9 mouse cellular contexts compared by ENCODE assay signal in the genomic region with DNA sequence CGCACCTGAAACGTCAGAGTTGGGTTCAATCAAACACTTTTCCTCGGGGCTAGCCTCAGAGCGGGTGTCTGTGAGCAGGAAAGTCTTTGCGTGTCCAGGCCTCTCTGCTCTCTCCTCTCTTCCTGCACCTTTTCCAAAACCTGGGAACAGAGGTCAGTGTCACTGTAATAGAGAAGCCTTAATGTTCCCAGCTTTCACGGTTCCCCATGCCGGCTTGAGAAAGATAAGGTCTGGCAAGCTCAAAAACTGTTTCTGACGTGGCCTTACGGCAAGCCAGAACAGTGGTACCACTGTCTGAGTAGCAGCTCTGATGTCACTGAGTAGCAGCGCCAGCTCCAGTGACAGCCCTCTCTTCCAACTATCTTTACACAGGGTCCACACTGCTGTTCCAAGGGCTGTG. TPM values are rescaled to one million over a fixed set of nuclear protein-coding genes. Genes with fewer than 3 reads are reported as not detected.
DNase-seq lines count a peak whose midpoint lies in the region; ATAC-seq and TF ChIP-seq lines count a peak whose summit lies in the region.
"Had no signal": no experiment of that assay in that cellular context is flagged by ENCODE, and none has a peak within 500 bp of the region (broad histone marks: within the 10 kb centered on the region; RNA-seq: fewer than 3 reads in every experiment).

No protein-coding gene starts in this region.

- no peak for TF ChIP-seq POLR2A in liver, adult 2 months (IDR thresholded peaks at IDR 0.05; ENCODE audit: extremely low read depth, insufficient read depth, low read length)

- peak overlapping the region; percentile 85 for H3K4me2 ChIP-seq in embryonic facial prominence, embryonic 14.5 days (ENCODE audit: low read depth, low read length)
- H3K4me2 ChIP-seq in intestine, embryonic 16.5 days (ENCODE audit: low read depth, low read length) = peak overlapping the region; percentile 64
- peak overlapping the region; percentile 99 for H3K4me2 ChIP-seq in neural tube, embryonic 13.5 days

- H3K4me3 ChIP-seq in liver, adult 2 months (ENCODE audit: insufficient read depth, low read depth, low read length) = no peak overlapping the region; the same call in 1 of the 2 replicates
- peak overlapping the region; percentile 65 for H3K4me3 ChIP-seq in embryonic facial prominence, embryonic 14.5 days (ENCODE audit: low read depth, low read length)
- H3K4me3 ChIP-seq in intestine, embryonic 16.5 days (ENCODE audit: low read length) = peak overlapping the region; percentile 73
- peak overlapping the region; percentile 51 for H3K4me3 ChIP-seq in neural tube, embryonic 13.5 days

- no peaks in the 10 kb centered on the region for H3K36me3 ChIP-seq in liver, adult 2 months (ENCODE audit: control insufficient read depth, insufficient read depth, low read length)
- peaks cover 50% of the 10 kb centered on the region for H3K36me3 ChIP-seq in embryonic facial prominence, embryonic 14.5 days (ENCODE audit: control insufficient read depth, insufficient read depth, low read length)
- H3K36me3 ChIP-seq in intestine, embryonic 16.5 days (ENCODE audit: control insufficient read depth, insufficient read depth, low read length) = no peaks in the 10 kb centered on the region
- peaks cover 62% of the 10 kb centered on the region for H3K36me3 ChIP-seq in neural tube, embryonic 13.5 days

- H3K27ac ChIP-seq in liver, adult 2 months (replicated peaks; ENCODE audit: insufficient read depth, low read depth, low read length) = no peak overlapping the region
- H3K27ac ChIP-seq in embryonic facial prominence, embryonic 14.5 days (replicated peaks; ENCODE audit: low read depth, low read length) = no peak overlapping the region; the same call in 1 of the 2 replicates
- peak overlapping the region; percentile 7; the same call in 1 of the 2 replicates for H3K27ac ChIP-seq in intestine, embryonic 16.5 days (ENCODE audit: low read length)
- H3K27ac ChIP-seq in neural tube, embryonic 13.5 days (replicated peaks) = peak overlapping the region; percentile 66

- TF ChIP-seq CTCF in liver, adult 2 months (IDR thresholded peaks at IDR 0.05; ENCODE audit: low read depth, low read length) = no peak

- H3K79me2 ChIP-seq in liver, adult 2 months (ENCODE audit: control insufficient read depth, insufficient read depth, low read length) = no peaks in the 10 kb centered on the region

- WGBS in liver, adult 2 months = 47% methylated on average over 10 of the region's 10 CpGs
- 55% methylated on average over 10 of the region's 10 CpGs for WGBS in embryonic facial prominence, embryonic 14.5 days
- 44% methylated on average over 10 of the region's 10 CpGs for WGBS in intestine, embryonic 16.5 days
- 56% methylated on average over 10 of the region's 10 CpGs for WGBS in neural tube, embryonic 13.5 days

- H3K4me1 ChIP-seq in liver, adult 2 months (ENCODE audit: control insufficient read depth, insufficient read depth, low read length) = peaks cover 9% of the 10 kb centered on the region
- peaks cover 7% of the 10 kb centered on the region; the same call in 1 of the 2 replicates for H3K4me1 ChIP-seq in embryonic facial prominence, embryonic 14.5 days (ENCODE audit: control insufficient read depth, insufficient read depth, low read length)
- H3K4me1 ChIP-seq in intestine, embryonic 16.5 days (ENCODE audit: control insufficient read depth, insufficient read depth, low read length) = peaks cover 25% of the 10 kb centered on the region
- peaks cover 32% of the 10 kb centered on the region for H3K4me1 ChIP-seq in neural tube, embryonic 13.5 days (replicated peaks)

- H3K27me3 ChIP-seq in liver, adult 2 months (ENCODE audit: control insufficient read depth, insufficient read depth, low read length) = no peaks in the 10 kb centered on the region
- no peaks in the 10 kb centered on the region for H3K27me3 ChIP-seq in embryonic facial prominence, embryonic 14.5 days (replicated peaks; ENCODE audit: control insufficient read depth, insufficient read depth, low read length)
- no peaks in the 10 kb centered on the region for H3K27me3 ChIP-seq in intestine, embryonic 16.5 days (replicated peaks; ENCODE audit: control insufficient read depth, insufficient read depth, low read length)
- H3K27me3 ChIP-seq in neural tube, embryonic 13.5 days = no peaks in the 10 kb centered on the region

- no peaks in the 10 kb centered on the region for H3K9me3 ChIP-seq in embryonic facial prominence, embryonic 14.5 days (ENCODE audit: control insufficient read depth, low read length)
- H3K9me3 ChIP-seq in intestine, embryonic 16.5 days (ENCODE audit: control insufficient read depth, low read length) = no peaks in the 10 kb centered on the region
- no peaks in the 10 kb centered on the region for H3K9me3 ChIP-seq in neural tube, embryonic 13.5 days

- H3K9ac ChIP-seq in liver, adult 2 months (ENCODE audit: low read depth, low read length) = peak overlapping the region; percentile 48
- H3K9ac ChIP-seq in embryonic facial prominence, embryonic 14.5 days (ENCODE audit: low read depth, low read length) = peak overlapping the region; percentile 72
- H3K9ac ChIP-seq in intestine, embryonic 16.5 days (ENCODE audit: low read depth, low read length) = peak overlapping the region; percentile 79
- H3K9ac ChIP-seq in neural tube, embryonic 13.5 days = peak overlapping the region; percentile 84

- ATAC-seq in embryonic facial prominence, embryonic 14.5 days (ENCODE audit: low read depth) = no peak
- ATAC-seq in intestine, embryonic 16.5 days = no peak
- ATAC-seq in neural tube, embryonic 13.5 days (ENCODE audit: low read depth) = no peak

- no peak for DNase-seq in liver, adult 2 months (ENCODE audit: extremely low read depth, low read depth, low spot score)
- no peak for DNase-seq in liver
- DNase-seq in embryonic facial prominence, embryonic 14.5 days (ENCODE audit: low spot score) = no peak
- DNase-seq in layer of hippocampus, adult 8-10 months (ENCODE audit: low spot score in 2 of 2) = no peak
- DNase-seq in right cerebral cortex, postnatal 10 days (ENCODE audit: low spot score in 2 of 2) = no peak
- DNase-seq in urinary bladder, postnatal 14 days (ENCODE audit: low spot score) = no peak

RNA-seq across cellular contexts. Expression of a gene that starts 0.8 kb away (rescaled TPM):
- total RNA-seq in liver, adult 2 months (2014; rRNA removed) = 4.4 and 5.1 TPM in 2 replicates
- 7.4 and 9.8 TPM in 2 replicates for polyA plus RNA-seq in liver, adult 2 months (2012; rRNA removed)
- polyA plus RNA-seq in embryonic facial prominence, embryonic 14.5 days (2014; fragmentation: Nextera tagmentation; extraction: Ambion mirVana) = 46.5 and 50.7 TPM in 2 replicates
- polyA plus RNA-seq in intestine, embryonic 16.5 days (2015; fragmentation: Nextera tagmentation; extraction: Ambion mirVana) = 43.0 and 44.4 TPM in 2 replicates
- polyA plus RNA-seq in neural tube, embryonic 13.5 days (2015; fragmentation: Nextera tagmentation; extraction: Ambion mirVana) = 64.4 and 66.0 TPM in 2 replicates
- 10 to 100 TPM; 51.1 to 67.4 (median 65.7) TPM for total RNA-seq in layer of hippocampus, adult 8-10 months (2022)

RNA-seq across cellular contexts. Expression of a gene that starts 1.0 kb away (rescaled TPM):
- total RNA-seq in liver, adult 2 months (2014; rRNA removed) = 20.3 and 20.5 TPM in 2 replicates
- 63.4 and 74.6 TPM in 2 replicates for polyA plus RNA-seq in liver, adult 2 months (2012; rRNA removed)
- polyA plus RNA-seq in embryonic facial prominence, embryonic 14.5 days (2014; fragmentation: Nextera tagmentation; extraction: Ambion mirVana) = 139 and 145 TPM in 2 replicates
- polyA plus RNA-seq in intestine, embryonic 16.5 days (2015; fragmentation: Nextera tagmentation; extraction: Ambion mirVana) = 159 and 174 TPM in 2 replicates
- 91.2 and 101 TPM in 2 replicates for polyA plus RNA-seq in neural tube, embryonic 13.5 days (2015; fragmentation: Nextera tagmentation; extraction: Ambion mirVana)
- 10 to 100 TPM; 12.9 to 22.1 (median 17.2) TPM for total RNA-seq in layer of hippocampus, adult 8-10 months (2022)

RNA-seq across cellular contexts. Expression of a gene that starts 6.7 kb away (rescaled TPM):
- 0.20 and 0.55 TPM in 2 replicates for total RNA-seq in liver, adult 2 months (2014; rRNA removed)
- 0.72 and 1.1 TPM in 2 replicates for polyA plus RNA-seq in liver, adult 2 months (2012; rRNA removed)
- 16.5 and 16.6 TPM in 2 replicates for polyA plus RNA-seq in embryonic facial prominence, embryonic 14.5 days (2014; fragmentation: Nextera tagmentation; extraction: Ambion mirVana)
- polyA plus RNA-seq in intestine, embryonic 16.5 days (2015; fragmentation: Nextera tagmentation; extraction: Ambion mirVana) = 30.4 and 31.2 TPM in 2 replicates
- polyA plus RNA-seq in neural tube, embryonic 13.5 days (2015; fragmentation: Nextera tagmentation; extraction: Ambion mirVana) = 235 and 267 TPM in 2 replicates
- total RNA-seq in layer of hippocampus, adult 8-10 months (2022) = 10 to 100 TPM; 33.5 to 43.1 (median 37.5) TPM
- total RNA-seq: hematopoietic stem cell, adult 5-6 weeks had no signal

RNA-seq across cellular contexts. Expression of a gene that starts 12.5 kb away (rescaled TPM):
- total RNA-seq in liver, adult 2 months (2014; rRNA removed) = 215 and 230 TPM in 2 replicates
- 512 and 554 TPM in 2 replicates for polyA plus RNA-seq in liver, adult 2 months (2012; rRNA removed)
- 23.5 and 27.0 TPM in 2 replicates for polyA plus RNA-seq in embryonic facial prominence, embryonic 14.5 days (2014; fragmentation: Nextera tagmentation; extraction: Ambion mirVana)
- polyA plus RNA-seq in intestine, embryonic 16.5 days (2015; fragmentation: Nextera tagmentation; extraction: Ambion mirVana) = 56.0 and 65.0 TPM in 2 replicates
- polyA plus RNA-seq in neural tube, embryonic 13.5 days (2015; fragmentation: Nextera tagmentation; extraction: Ambion mirVana) = 10.6 and 13.0 TPM in 2 replicates
- total RNA-seq in layer of hippocampus, adult 8-10 months (2022) = 10 to 100 TPM in 3 of 4 experiments, 1 to 10 TPM in 1; 8.7 to 21.6 (median 14.5) TPM

RNA-seq across cellular contexts. Expression of a gene that starts 17.4 kb away (rescaled TPM):
- not detected in 2 replicates for total RNA-seq in liver, adult 2 months (2014; rRNA removed)
- 0.28 and 0.86 TPM in 2 replicates for polyA plus RNA-seq in liver, adult 2 months (2012; rRNA removed)
- polyA plus RNA-seq in embryonic facial prominence, embryonic 14.5 days (2014; fragmentation: Nextera tagmentation; extraction: Ambion mirVana) = 58.3 and 113 TPM in 2 replicates
- 1.7 and 2.3 TPM in 2 replicates for polyA plus RNA-seq in intestine, embryonic 16.5 days (2015; fragmentation: Nextera tagmentation; extraction: Ambion mirVana)
- 0.99 and 1.2 TPM in 2 replicates for polyA plus RNA-seq in neural tube, embryonic 13.5 days (2015; fragmentation: Nextera tagmentation; extraction: Ambion mirVana)
- 1 to 10 TPM; 1.6 to 3.7 (median 2.5) TPM for total RNA-seq in layer of hippocampus, adult 8-10 months (2022)
- total RNA-seq: hematopoietic stem cell, adult 5-6 weeks had no signal

Comparison
In these comparisons a context has a peak if more than half of its experiments do, and no peak if none do; other contexts are left out.
1. H3K27ac ChIP-seq: peak in intestine, embryonic 16.5 days (single experiment) and neural tube, embryonic 13.5 days (single experiment); none in liver, adult 2 months (single experiment) and embryonic facial prominence, embryonic 14.5 days (single experiment).
2. Peak in every context shown above with its lines, with median percentiles within 50 percentile points of each other: H3K9ac ChIP-seq and H3K4me2 ChIP-seq.